Mouse (Mus musculus) heart, adult 2 months (tissue): ENCODE data around the gene Mosmo. TPM values are rescaled to one million over a fixed set of nuclear protein-coding genes. Genes with fewer than 3 reads are reported as not detected.

Source experiments
- DNase-seq, 2 experiments: peaks; one replicate each; pipeline ENCODE4 v3.0.0; 2021
- H3K27ac ChIP-seq: fragments of 200-600 bp; 2 replicates; pipeline ENCODE4 v1.8.1; 2022
- H3K27me3 ChIP-seq: fragments of 200-500 bp; 2 replicates; pipeline ENCODE4 v1.6.1; 2012; ENCODE audit warnings: mild to moderate bottlenecking, low read length, inconsistent platforms, mixed read lengths; ENCODE audit not compliant: control insufficient read depth, insufficient read depth
- H3K36me3 ChIP-seq: fragments of 200-500 bp; 2 replicates; pipeline ENCODE4 v1.6.1; 2012; ENCODE audit warnings: low read length, inconsistent platforms; ENCODE audit not compliant: control insufficient read depth, insufficient read depth
- H3K4me1 ChIP-seq: fragments of 200-500 bp; 2 replicates; pipeline ENCODE4 v1.6.1; 2011; ENCODE audit warnings: low read length; ENCODE audit not compliant: control insufficient read depth, insufficient read depth
- H3K4me3 ChIP-seq: fragments of 200-600 bp; 2 replicates; pipeline ENCODE4 v1.8.1; 2022
- H3K79me2 ChIP-seq: fragments of 200-500 bp; replicated peaks from 2 replicates; pipeline ENCODE4 v1.6.1; 2012; ENCODE audit warnings: mild to moderate bottlenecking, inconsistent platforms, low read length, moderate library complexity, mixed read lengths; ENCODE audit not compliant: control insufficient read depth, insufficient read depth
- H3K9ac ChIP-seq: fragments of 200-500 bp; 2 replicates; pipeline ENCODE4 v1.6.1; 2012; ENCODE audit warnings: low read depth, mild to moderate bottlenecking, control low read depth, inconsistent platforms, low read length, mixed read lengths
- CTCF ChIP-seq: fragments of 200-600 bp; IDR thresholded peaks from 2 replicates; pipeline ENCODE4 v1.8.1; 2022; ENCODE audit warnings: antibody characterized with exemption, mild to moderate bottlenecking, moderate library complexity
- EP300 ChIP-seq: fragments of 200-500 bp; IDR thresholded peaks from 2 replicates; pipeline ENCODE4 v1.6.1; 2011; ENCODE audit warnings: low read depth, low read length, control low read depth; ENCODE audit not compliant: insufficient read depth
- POLR2A ChIP-seq: fragments of 200-500 bp; IDR thresholded peaks from 2 replicates; pipeline ENCODE4 v1.6.1; 2011; ENCODE audit warnings: mild to moderate bottlenecking, low read depth, low read length, control low read depth; ENCODE audit not compliant: insufficient read depth
- WGBS: fragments of 180-500 bp; shearing (Covaris S2); methylation state at CpG from one replicate; pipeline ENCODE4 v1.1.7; 2018; 5-methylcytosine and 5-hydroxymethylcytosine counted together
- intact Hi-C: fragments of 180-260 bp; cut with DNase I; formaldehyde crosslinking; loops from one replicate; pipeline ENCODE4 v1.15.1; 2025
- polyA plus RNA-seq: library from polyadenylated mRNA; depleted of rRNA; stranded (reverse); fragments of >200 nt; gene quantifications from 2 replicates; pipeline ENCODE4 v1.2.3, GENCODE M21; 2012
- total RNA-seq, 2 experiments: library from RNA; stranded (reverse); gene quantifications; 2 replicates each; pipeline ENCODE4 v1.2.3; 2021

Mosmo gene
- total and polyA plus RNA-seq, 3 experiments, result 27.5 to 29.6 (median 27.8) TPM

GRCm38 (mm10) chr7:120635821-120636220 lies 41.6 kb upstream of the Mosmo start:
- Histone ChIP-seq H3K4me3 (peak overlapping the region; percentile 79), H3K9ac (peak overlapping the region; percentile 88), H3K27me3 (no peaks in the 10 kb centered on the region), H3K36me3 (peaks cover 33% of the 10 kb centered on the region), H3K4me1 (peaks cover 6% of the 10 kb centered on the region), H3K27ac (peak overlapping the region; percentile 99), H3K79me2 (peaks cover 6% of the 10 kb centered on the region; the same call in 1 of the 2 replicates)
- intact Hi-C loops, result loop anchor here (10.0 kb wide), 3 partner anchors 279 to 511 kb away; partner anchors contain the start of genes Mettl9 and Polr3e
- peak in 1 of 2 experiments; percentile 3 for DNase-seq
- 1% methylated on average over 11 of the region's 11 CpGs for WGBS
- no peak for TF ChIP-seq POLR2A
- TF ChIP-seq CTCF, result no peak
- TF ChIP-seq EP300, result no peak

DNA sequence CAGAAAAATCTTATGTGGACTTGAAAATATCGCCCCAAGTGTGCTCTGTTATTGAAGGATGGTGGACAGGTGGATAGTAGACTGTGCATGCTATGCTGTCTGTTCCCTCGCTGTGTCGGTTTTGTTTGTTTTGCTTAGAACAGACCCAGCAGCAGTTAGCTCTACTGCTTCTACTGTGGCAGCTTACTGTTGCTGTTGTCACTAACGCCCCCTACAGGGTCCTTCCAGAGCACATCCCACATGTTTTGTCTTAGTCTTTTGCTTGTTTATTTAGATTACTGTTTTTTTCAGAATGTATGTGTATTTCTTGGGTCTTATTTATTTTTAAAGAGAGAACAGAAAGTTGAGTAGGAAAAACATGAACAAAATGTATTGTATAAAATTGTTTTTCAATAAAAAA lies 34.2 kb upstream of the Mosmo start:
- no peak for DNase-seq
- 67% methylated on average over 4 of the region's 4 CpGs for WGBS
- Histone ChIP-seq H3K9ac (no peak overlapping the region), H3K79me2 (no peaks in the 10 kb centered on the region; the same call in 1 of the 2 replicates), H3K36me3 (peaks cover 46% of the 10 kb centered on the region), H3K27me3 (no peaks in the 10 kb centered on the region), H3K4me1 (peaks cover 4% of the 10 kb centered on the region), H3K4me3 (no peak overlapping the region), H3K27ac (no peak overlapping the region)
- TF ChIP-seq POLR2A, result no peak
- TF ChIP-seq CTCF, result peak; percentile 43
- TF ChIP-seq EP300, result no peak
- intact Hi-C loops, result no loop called here

DNA sequence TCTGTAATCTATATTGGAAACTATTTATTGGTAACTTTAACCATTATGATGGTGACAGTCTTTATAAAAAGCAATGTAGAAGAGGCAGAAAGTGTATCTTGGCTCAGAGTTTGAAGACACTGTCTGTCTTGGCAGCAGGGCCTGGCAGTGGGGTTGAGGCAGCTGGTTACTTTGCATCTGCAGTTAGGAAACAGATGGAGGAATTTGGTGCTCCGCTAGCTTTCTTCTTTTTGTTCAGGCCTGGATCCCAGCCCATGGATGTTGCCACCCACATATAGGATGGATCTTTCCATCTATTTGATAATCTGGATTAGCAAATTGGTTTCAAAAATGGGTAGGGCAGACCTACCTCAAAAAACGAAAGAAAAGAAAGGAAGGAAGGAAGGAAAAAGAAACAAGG lies 29.6 kb upstream of the Mosmo start:
- no peak for DNase-seq
- TF ChIP-seq EP300, result no peak
- no peak for TF ChIP-seq POLR2A
- no peak for TF ChIP-seq CTCF
- Histone ChIP-seq H3K9ac (no peak overlapping the region), H3K4me1 (peaks cover 4% of the 10 kb centered on the region), H3K27ac (no peak overlapping the region), H3K79me2 (no peaks in the 10 kb centered on the region; the same call in 1 of the 2 replicates), H3K4me3 (no peak overlapping the region), H3K36me3 (peaks cover 27% of the 10 kb centered on the region), H3K27me3 (no peaks in the 10 kb centered on the region)
- 61% methylated on average over 2 of the region's 2 CpGs for WGBS
- intact Hi-C loops, result no loop called here

GRCm38 (mm10) chr7:120662079-120662478 lies 15.3 kb upstream of the Mosmo start:
- peaks cover 2% of the 10 kb centered on the region; the same call in 1 of the 2 replicates for H3K36me3 ChIP-seq
- no peaks in the 10 kb centered on the region for H3K27me3 ChIP-seq
- TF ChIP-seq EP300 (no peak), CTCF (no peak), POLR2A (no peak)
- H3K79me2 ChIP-seq, result no peaks in the 10 kb centered on the region
- DNase-seq, result no peak
- no peaks in the 10 kb centered on the region; the same call in 1 of the 2 replicates for H3K4me1 ChIP-seq
- H3K4me3 ChIP-seq, result no peak overlapping the region
- intact Hi-C loops, result no loop called here
- H3K9ac ChIP-seq, result no peak overlapping the region
- no peak overlapping the region for H3K27ac ChIP-seq
- 85% methylated on average over 4 of the region's 4 CpGs for WGBS

DNA sequence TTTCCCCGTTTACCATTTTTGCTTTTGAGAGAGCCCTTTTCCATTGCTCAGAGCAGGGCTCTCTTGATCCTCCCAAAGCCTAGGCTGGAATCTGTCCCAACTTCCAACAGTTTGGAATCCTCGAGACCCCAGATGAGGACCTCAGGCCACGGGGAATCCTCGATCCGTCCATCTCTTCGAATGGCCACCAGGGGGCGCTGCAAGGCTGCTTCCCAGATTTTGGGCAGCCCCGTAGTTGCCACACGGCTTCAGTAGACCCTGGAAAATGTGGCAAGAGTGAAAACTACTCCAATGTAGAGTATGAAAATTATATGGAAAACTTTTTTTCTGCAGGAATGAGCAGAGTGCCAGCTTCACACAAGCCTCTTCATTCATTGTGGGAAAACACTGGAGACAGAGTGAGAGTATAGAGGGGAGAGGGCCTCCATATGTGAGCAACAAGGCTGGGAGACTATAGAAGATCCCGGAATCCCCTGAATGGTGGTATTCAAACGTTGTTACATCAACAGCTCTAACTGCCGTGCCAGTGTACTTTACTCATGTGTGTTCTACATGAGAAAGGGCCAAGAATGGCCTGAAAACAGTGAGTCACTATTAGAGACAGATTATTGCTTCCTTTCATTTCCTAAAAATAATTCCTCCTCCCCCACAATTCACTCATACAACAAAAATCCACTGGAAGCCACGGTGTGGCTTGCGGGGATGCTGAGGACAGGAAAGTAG lies 7.1 kb upstream of the Mosmo start, which contains the start of gene Pdzd9:
Gene Pdzd9 (minus strand): TSS at position 191 of the 723 bp plus-strand sequence.
- H3K4me3 ChIP-seq, result no peak within 1 kb of the TSS
- intact Hi-C loops, result loop anchor here (1.0 to 10.0 kb wide), 3 partner anchors 84 to 244 kb away; partner anchors contain the start of gene Polr3e
- no peak within 1 kb of the TSS for H3K27ac ChIP-seq
- H3K4me1 ChIP-seq, result peaks cover 1% of the 10 kb centered on the region; the same call in 1 of the 2 replicates
- DNase-seq, result peak; percentile 65 to 85
- H3K36me3 ChIP-seq, result no peaks in the 10 kb centered on the region
- no peaks in the 10 kb centered on the region for H3K27me3 ChIP-seq
- no peak within 1 kb of the TSS for H3K9ac ChIP-seq
- 9% methylated on average over 14 of the region's 14 CpGs for WGBS
- H3K79me2 ChIP-seq, result no peaks in the 10 kb centered on the region
- TF ChIP-seq EP300 (peak; percentile 58; the same call in 1 of the 2 replicates), POLR2A (no peak), CTCF (no peak; the same call in 1 of the 2 replicates)

DNA sequence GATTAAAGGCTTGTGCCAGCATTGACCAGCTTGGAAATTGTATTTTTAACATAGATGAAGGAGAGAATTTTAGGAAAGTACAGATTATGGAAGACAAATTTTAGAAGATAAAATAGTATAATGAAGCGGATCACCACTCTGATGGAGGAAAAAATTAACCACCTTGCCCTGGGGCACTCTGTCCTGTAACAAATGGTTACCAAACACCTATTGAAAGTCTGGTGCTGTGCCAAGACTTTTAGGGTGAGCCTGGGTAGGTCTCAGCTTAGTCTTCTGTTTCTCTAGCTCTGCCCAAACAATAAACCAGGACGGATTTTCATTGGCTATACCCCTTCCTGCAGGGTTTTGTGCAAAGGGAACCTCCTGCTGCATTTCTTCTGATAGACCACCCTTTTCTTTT lies 6.1 kb upstream of the Mosmo start:
- peaks cover 1% of the 10 kb centered on the region; the same call in 1 of the 2 replicates for H3K4me1 ChIP-seq
- intact Hi-C loops, result loop anchor here (10.0 kb wide), 1 partner anchor 244 kb away; the partner anchor contains the start of gene Polr3e
- H3K36me3 ChIP-seq, result no peaks in the 10 kb centered on the region
- TF ChIP-seq POLR2A (no peak), CTCF (no peak), EP300 (no peak)
- no peak overlapping the region for H3K9ac ChIP-seq
- 83% methylated on average over 2 of the region's 2 CpGs for WGBS
- no peak overlapping the region for H3K27ac ChIP-seq
- H3K4me3 ChIP-seq, result no peak overlapping the region
- no peaks in the 10 kb centered on the region for H3K79me2 ChIP-seq
- no peaks in the 10 kb centered on the region for H3K27me3 ChIP-seq
- DNase-seq, result no peak
